Mouse (Mus musculus) natural killer cell, adult 2 months (primary cell): ENCODE results near the gene Lst1.

Experiments used
- DNase-seq, 2 experiments: peaks; one replicate each; pipeline ENCODE4 v3.0.0; 2022; ENCODE audit warnings: low spot score in 2 of 2

Lst1 gene

DNA sequence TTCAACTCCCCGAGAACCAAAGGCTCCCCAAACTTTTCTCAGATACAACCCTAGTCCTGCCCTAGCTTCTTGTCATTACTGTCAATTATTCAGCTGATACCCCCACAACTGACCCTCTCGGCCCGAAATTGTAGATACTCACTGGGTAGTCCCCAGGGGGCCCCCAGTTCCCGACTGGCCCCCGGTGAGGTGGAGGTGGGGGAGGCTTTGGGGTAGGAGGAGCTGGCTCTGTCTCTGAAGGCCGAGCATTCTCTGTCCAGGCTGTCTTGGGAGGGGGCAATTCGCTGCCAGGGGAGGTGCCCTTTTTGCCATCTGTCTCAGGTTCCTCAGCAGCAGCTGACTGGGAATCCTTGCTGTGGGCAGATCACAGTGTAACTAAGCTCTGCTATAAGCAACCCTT is 28.6 kb downstream of the Lst1 start:
- DNase-seq, result no peak

DNA sequence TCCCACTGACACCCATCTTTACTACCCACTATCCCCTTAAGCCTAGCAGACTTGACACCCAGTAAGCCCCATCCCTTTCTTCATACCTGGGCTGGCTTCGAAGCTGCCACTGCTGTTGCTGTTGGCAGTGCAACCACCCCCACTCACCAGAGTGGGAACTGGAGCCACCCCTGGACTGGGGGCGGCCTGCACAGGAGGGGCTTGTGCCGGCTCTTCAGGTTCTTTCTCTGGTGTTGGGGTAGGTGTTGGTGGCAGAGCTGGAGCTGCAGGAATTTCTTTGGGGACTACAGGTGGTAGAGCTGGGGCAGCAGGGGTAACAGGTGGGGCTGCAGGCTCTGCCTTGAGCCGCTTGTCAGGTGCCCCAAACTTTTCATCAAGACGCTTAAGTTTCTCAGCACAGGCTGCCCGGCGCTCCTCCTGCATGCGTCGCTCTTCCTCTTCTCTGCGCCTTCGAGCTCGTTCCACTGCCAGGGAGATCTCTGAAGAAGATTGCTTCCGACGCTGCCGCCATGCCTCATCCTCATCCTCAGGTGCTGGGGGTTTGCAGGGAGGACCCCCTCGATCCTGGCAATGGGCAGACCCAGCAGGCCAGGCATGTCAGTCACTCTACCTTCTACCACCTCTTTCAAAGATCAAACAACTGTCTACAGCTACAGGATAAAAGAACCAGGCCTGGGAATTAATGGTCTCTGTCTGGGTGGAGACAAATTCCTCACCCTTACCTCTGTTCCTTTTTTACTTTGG is 29.2 kb downstream of the Lst1 start:
- no peak for DNase-seq

- no peak for DNase-seq
Observed at GRCm38 (mm10) chr17:35157661-35158175, 30.5 kb downstream of the Lst1 start.

DNA sequence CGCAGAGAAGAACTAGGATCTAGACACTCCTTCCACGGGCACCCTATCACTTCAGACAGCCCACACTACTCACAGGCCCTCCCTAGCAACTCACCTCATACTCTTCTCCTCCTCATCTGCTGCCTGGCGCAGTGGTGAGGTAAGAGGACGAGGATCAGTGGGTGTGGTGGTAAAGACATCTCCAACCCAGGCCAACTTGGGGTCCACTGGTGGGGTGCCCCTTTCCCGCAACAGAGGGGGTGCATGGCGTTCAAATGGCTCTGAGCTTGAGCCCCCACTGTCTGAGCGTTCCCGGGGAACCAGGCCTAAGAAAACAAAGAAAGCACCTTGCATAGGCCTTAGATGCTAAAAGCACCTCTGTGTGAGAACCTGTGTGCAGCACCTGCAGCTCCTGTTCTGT is 31.0 kb downstream of the Lst1 start:
- no peak for DNase-seq

DNA sequence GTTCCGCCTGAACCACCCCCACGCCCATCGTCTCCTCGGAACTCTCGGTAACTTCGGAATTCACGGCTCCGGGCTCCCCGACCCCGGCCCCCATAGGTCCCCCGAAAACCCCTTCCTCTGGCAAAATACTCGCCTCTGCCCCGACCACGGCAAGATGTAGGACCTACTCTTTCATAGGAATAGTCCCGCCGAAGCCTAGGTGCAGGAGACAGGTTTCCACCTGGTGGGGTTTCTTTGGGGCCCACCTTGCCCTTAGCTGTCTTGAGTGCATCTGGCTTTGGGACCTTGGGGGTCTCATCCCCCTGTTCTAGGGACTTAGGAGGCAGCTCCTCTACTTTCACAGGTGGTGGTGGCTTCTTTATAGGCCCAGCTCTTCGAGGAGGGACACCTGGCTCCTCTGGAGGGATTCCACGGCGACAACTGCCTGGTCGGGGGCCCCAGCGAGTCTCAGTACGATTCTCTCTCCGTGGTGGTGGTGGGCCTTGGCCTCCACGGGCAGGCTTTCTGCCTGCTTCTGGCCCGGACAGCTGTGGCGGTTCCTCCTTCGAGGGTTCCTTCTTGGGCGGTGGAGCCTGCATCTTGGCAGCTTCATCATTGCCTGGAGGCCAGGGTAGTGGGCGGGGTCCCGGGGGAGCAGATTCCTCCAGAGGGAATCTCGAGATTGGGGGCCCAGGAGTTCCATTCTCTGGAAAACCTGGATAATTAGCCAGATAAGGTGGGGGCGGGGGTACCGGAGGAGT is 31.6 kb downstream of the Lst1 start:
- DNase-seq, result no peak

- no peak for DNase-seq
Observed at GRCm38 (mm10) chr17:35155451-35155850, 32.8 kb downstream of the Lst1 start.

GRCm38 (mm10) chr17:35154616-35155015 is 33.6 kb downstream of the Lst1 start:
- no peak for DNase-seq

DNA sequence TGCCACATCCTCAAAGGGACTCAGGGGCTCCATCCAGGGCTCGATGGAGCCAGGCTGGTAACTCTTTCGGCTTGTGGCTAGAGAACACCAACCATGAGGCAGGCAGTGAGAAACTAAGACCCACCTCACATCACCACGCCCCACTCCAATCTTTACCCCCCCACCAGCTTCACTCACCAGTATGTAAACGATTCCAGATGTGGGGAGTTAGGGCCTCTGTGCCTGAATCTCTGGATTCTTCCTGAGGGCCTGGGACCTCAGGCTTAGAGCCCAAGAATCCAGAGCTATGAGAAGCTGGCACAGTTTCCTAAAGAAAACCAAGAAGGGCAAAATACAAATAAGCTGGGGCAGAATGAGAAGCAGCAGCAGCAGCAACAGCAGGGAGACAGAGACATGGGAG is 34.3 kb downstream of the Lst1 start:
- no peak for DNase-seq

DNA sequence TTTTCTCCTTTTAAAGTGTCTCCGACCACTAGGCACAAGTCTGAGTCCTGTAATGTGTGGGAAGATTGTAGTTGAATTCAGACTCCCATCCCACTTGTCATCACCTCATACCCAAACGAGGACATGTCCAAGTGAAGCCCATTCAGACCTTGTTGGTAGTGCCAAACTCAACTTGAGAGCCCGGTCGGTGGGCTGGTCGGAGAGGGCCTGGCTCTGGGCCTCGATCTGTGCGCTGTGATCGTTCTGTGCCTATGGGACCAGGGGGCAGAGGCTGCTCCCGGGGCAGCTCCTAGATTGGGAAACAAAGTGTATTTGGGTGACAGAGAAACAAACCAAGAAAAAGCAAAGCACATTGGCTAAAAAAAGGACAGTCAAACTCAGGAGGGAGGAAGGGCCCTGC is 35.2 kb downstream of the Lst1 start:
- DNase-seq, result no peak

DNA sequence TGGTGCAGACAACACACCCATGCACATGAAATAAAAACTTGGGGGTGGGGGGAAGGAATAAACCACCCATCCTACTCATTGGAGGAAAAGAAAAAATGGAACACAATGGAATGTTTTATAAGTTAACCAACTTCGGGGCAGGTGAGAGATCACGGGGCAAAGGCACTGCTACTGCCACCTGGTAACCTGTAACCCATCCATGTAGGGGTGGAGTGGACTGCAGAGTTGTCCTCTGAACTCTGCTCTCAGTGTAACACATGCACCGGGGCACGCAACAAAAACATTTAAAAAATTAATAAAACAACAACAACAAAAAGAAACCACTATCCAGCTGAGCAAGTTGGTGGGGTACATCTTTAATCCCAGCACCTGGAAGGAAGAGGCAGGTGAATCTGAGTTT is 36.1 kb downstream of the Lst1 start:
- no peak for DNase-seq

DNA sequence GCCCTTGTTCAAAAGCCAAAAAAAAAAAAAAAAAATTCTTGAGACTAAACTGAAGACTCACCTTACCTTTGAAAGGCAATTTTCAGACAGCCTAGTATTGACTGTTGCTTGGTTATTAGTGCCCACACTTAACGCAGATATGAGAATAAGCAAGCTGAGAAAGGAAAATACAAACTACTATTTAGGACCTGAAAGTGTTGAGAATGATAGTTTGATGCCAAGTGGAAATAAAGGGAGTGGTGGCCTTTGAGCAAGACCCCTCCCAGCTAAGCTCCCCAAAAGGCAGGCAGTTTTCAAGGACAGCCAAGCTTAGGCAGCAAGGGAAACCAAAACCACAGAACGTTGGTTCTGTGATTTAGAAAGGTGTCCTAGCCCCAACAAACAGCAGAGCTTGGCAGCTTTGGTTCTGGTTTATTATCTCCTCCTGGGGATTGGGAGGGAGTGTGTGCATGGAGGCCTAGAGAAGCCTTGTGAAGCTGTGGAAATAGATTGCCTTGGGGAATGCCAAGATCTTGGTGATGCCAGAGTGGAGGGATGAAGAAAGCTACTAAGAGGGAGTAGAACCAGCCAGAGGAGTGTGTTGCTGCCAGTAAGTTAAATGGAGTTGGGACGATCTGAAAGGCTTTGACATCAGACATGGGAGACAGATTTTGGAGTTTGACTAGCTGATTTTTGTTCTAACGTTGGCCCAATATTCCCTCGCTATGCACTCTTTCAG is 40.2 kb downstream of the Lst1 start:
- DNase-seq, result no peak

GRCm38 (mm10) chr17:35147348-35147747 is 40.9 kb downstream of the Lst1 start:
- DNase-seq, result no peak

- DNase-seq, result no peak
Observed at GRCm38 (mm10) chr17:35146139-35146538, 42.1 kb downstream of the Lst1 start.

DNA sequence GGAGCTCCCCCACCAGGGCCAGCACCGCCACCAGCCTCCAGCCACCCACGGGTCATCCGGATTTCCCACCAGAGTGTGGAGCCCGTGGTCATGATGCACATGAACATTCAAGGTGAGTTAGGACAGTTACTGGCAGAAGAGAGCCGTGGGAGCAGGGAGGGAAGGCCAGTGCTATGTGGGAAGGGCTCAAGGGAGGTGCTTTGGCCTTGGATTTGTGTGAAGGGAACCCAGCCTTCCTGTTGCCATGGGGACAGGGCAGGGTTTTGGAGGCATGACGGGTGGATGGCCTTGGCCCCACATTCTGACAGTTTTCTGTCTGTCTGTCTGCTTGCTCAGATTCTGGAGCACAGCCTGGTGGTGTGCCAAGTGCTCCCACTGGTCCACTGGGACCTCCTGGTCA is 46.3 kb downstream of the Lst1 start:
- no peak for DNase-seq

GRCm38 (mm10) chr17:35140490-35140996 is 47.7 kb downstream of the Lst1 start:
- no peak for DNase-seq

GRCm38 (mm10) chr17:35139269-35139668 is 49.0 kb downstream of the Lst1 start:
- no peak for DNase-seq

- no peak for DNase-seq
Observed at GRCm38 (mm10) chr17:35135591-35136320, 52.5 kb downstream of the Lst1 start.
